Mouse (Mus musculus) neural tube, embryonic 15.5 days (tissue): ENCODE data around the gene Magix. TPM values are rescaled to one million over a fixed set of nuclear protein-coding genes. Genes with fewer than 3 reads are reported as not detected.
A peak's percentile ranks its signal among the peaks of the same experiment; 100 is the strongest.
"Not testable (repeated sequence)": the region's sequence is repeated elsewhere in the genome, so short reads cannot be mapped to it uniquely, and the experiment has no call there.

Source experiments
- ATAC-seq: fragments of 200-750 bp; cut with Nextera tagmentation; 2 replicates; pipeline ENCODE4 v1.8.0; 2017; ENCODE audit warnings: mild to moderate bottlenecking, moderate TSS enrichment, moderate library complexity; ENCODE audit not compliant: low FRiP score
- H3K27ac ChIP-seq: fragments of 300-500 bp; sonication (generic); replicated peaks from 2 replicates; pipeline ENCODE4 v1.5.1; 2015; ENCODE audit warnings: mild to moderate bottlenecking, inconsistent platforms
- H3K27me3 ChIP-seq: fragments of 300-500 bp; sonication (generic); replicated peaks from 2 replicates; pipeline ENCODE4 v1.6.1; 2015; ENCODE audit warnings: inconsistent platforms
- H3K36me3 ChIP-seq: fragments of 300-500 bp; sonication (generic); 2 replicates; pipeline ENCODE4 v1.6.1; 2015; ENCODE audit warnings: inconsistent platforms
- H3K4me1 ChIP-seq: fragments of 300-500 bp; sonication (generic); 2 replicates; pipeline ENCODE4 v1.6.1; 2015; ENCODE audit warnings: inconsistent platforms
- H3K4me2 ChIP-seq: fragments of 300-500 bp; sonication (generic); 2 replicates; pipeline ENCODE4 v1.6.1; 2015; ENCODE audit warnings: inconsistent platforms, mild to moderate bottlenecking, moderate library complexity
- H3K4me3 ChIP-seq: fragments of 300-500 bp; sonication (generic); replicated peaks from 2 replicates; pipeline ENCODE4 v1.5.1; 2015; ENCODE audit warnings: mild to moderate bottlenecking, inconsistent platforms
- H3K9ac ChIP-seq: fragments of 300-500 bp; sonication (generic); replicated peaks from 2 replicates; pipeline ENCODE4 v1.6.1; 2015; ENCODE audit warnings: mild to moderate bottlenecking, inconsistent platforms
- H3K9me3 ChIP-seq: fragments of 300-500 bp; sonication (generic); replicated peaks from 2 replicates; pipeline ENCODE4 v1.6.1; 2016; ENCODE audit warnings: inconsistent platforms
- WGBS: fragments of 180-500 bp; shearing (Covaris S2); methylation state at CpG from one replicate; pipeline ENCODE4 v1.1.7; 2015; ENCODE audit warnings: mixed read lengths; 5-methylcytosine and 5-hydroxymethylcytosine counted together
- polyA plus RNA-seq: library from polyadenylated mRNA; unstranded; fragments of >200 nt; fragmentation: Nextera tagmentation; extraction: Ambion mirVana; gene quantifications from 2 replicates; pipeline ENCODE4 v1.2.1, GENCODE M21; 2015

Gene Magix
- 0.13 TPM in 1 of 2 replicates, not detected in the other for polyA plus RNA-seq

GRCm38 (mm10) chrX:7680864-7681263 lies at the start of gene Magix:
TSS of gene Magix (minus strand) at chrX:7681251.
- Histone ChIP-seq H3K27ac (no peak within 1 kb of the TSS), H3K9ac (no peak within 1 kb of the TSS), H3K4me3 (peak within 1 kb of the TSS; percentile 30; the same call in 1 of the 2 replicates), H3K36me3 (no peaks in the 10 kb centered on the region), H3K27me3 (no peaks in the 10 kb centered on the region), H3K4me1 (0 out of 2 replicates have a peak, but pooled peaks cover 4% of the 10 kb centered on the region), H3K9me3 (no peaks in the 10 kb centered on the region), H3K4me2 (peak within 1 kb of the TSS; percentile 55)
- ATAC-seq: no peak
- 70% methylated on average over 14 of the region's 14 CpGs for WGBS

- H3K36me3 ChIP-seq: peaks cover 4% of the 10 kb centered on the region; the same call in 1 of the 2 replicates
- peak; percentile 26; the same call in 1 of the 2 replicates for ATAC-seq
- H3K9me3 ChIP-seq: no peaks in the 10 kb centered on the region
- H3K4me3 ChIP-seq: peak overlapping the region; percentile 49
- peak overlapping the region; percentile 60 for H3K4me2 ChIP-seq
- H3K27me3 ChIP-seq: no peaks in the 10 kb centered on the region
- H3K27ac ChIP-seq: peak overlapping the region; percentile 79
- H3K9ac ChIP-seq: peak overlapping the region; percentile 57
- peaks cover 12% of the 10 kb centered on the region for H3K4me1 ChIP-seq
- 42% methylated on average over 4 of the region's 4 CpGs for WGBS
Measured at GRCm38 (mm10) chrX:7728922-7729265, 47.8 kb upstream of the Magix start.

DNA sequence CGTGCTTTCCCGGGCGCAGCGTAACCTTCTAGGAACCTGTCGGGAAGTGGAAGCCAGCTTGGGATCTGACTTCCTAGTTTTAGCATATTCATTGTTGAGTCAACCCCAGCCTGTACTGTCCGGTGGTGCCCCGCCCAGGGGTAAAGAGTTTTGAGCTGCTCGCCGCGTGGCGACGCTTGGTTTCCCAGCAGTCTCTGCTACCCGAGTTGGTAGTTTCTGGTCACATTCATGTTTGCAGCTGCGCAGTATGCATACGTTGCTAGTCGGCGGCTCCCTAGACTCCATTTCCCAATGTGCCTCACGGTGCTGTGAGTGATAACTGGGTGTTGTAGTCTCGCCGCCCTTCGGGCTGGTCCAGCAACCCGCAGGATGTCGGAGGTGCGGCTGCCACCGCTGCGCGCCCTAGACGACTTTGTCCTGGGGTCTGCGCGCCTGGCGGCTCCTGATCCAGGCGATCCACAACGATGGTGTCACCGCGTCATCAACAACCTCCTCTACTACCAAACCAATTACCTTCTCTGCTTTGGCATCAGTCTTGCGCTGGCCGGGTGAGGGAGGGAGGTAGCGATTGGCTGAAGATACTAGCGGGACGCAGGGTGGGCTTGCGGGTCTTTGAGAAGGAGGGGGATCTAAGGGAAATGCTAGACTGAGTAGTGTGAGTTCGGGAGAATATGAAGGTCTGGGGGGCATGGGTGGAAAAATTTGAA lies 47.3 kb upstream of the Magix start, which contains the start of gene Praf2:
Praf2 (plus strand) TSS at position 225 of the 707 bp plus-strand sequence.
- peak; percentile 95 for ATAC-seq
- Histone ChIP-seq H3K4me3 (peak within 1 kb of the TSS; percentile 49), H3K4me2 (peak within 1 kb of the TSS; percentile 60), H3K27ac (peak within 1 kb of the TSS; percentile 79), H3K36me3 (peaks cover 4% of the 10 kb centered on the region; the same call in 1 of the 2 replicates), H3K9ac (peak within 1 kb of the TSS; percentile 57), H3K4me1 (peaks cover 12% of the 10 kb centered on the region), H3K27me3 (no peaks in the 10 kb centered on the region), H3K9me3 (no peaks in the 10 kb centered on the region)
- 20% methylated on average over 41 of the region's 42 CpGs for WGBS

DNA sequence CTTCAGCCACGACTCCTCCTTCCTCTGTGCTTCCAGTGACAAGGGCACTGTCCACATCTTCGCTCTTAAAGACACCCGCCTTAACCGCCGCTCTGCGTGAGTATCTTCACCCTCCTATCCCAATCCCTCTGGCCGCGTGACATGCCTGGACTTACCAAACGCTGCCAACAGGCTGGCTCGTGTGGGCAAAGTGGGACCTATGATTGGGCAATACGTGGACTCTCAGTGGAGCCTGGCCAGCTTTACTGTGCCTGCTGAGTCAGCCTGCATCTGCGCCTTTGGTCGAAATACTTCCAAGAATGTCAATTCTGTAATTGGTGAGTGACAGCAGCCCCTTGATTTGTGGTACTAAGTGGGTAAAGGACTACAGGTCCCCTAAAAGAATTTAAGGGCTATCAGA lies 46.1 kb upstream of the Magix start:
- no peak for ATAC-seq
- H3K9me3 ChIP-seq: no peaks in the 10 kb centered on the region
- no peak overlapping the region for H3K27ac ChIP-seq
- H3K36me3 ChIP-seq: peaks cover 4% of the 10 kb centered on the region; the same call in 1 of the 2 replicates
- WGBS: 91% methylated on average over 13 of the region's 13 CpGs
- no peak overlapping the region for H3K4me2 ChIP-seq
- no peak overlapping the region for H3K4me3 ChIP-seq
- H3K4me1 ChIP-seq: peaks cover 18% of the 10 kb centered on the region
- no peaks in the 10 kb centered on the region for H3K27me3 ChIP-seq
- H3K9ac ChIP-seq: no peak overlapping the region

GRCm38 (mm10) chrX:7725841-7726240 lies 44.8 kb upstream of the Magix start:
- Histone ChIP-seq H3K27ac (no peak overlapping the region), H3K9me3 (no peaks in the 10 kb centered on the region), H3K4me3 (no peak overlapping the region), H3K4me1 (peaks cover 18% of the 10 kb centered on the region), H3K27me3 (no peaks in the 10 kb centered on the region), H3K36me3 (peaks cover 4% of the 10 kb centered on the region; the same call in 1 of the 2 replicates), H3K9ac (no peak overlapping the region), H3K4me2 (no peak overlapping the region)
- 90% methylated on average over 12 of the region's 12 CpGs for WGBS
- ATAC-seq: no peak

DNA sequence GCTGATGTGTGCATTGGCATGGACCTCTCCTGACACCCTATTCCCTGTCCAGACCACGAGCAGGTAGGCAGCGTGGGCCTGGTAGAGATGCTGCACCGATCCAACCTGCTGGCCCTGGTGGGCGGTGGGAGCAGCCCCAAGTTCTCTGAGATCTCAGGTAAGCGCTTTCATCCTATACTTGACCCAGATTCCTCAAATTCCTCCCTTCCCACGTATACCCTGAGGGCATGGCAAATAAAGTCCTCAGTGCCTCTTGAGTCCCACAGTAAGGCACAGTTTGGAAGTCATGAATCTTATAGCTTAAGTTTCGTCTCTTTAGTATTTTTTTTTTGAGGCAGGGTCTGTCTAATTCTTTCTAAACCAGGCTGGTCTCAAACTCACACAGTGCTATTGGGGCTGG lies 43.1 kb upstream of the Magix start:
- no peaks in the 10 kb centered on the region for H3K27me3 ChIP-seq
- H3K27ac ChIP-seq: no peak overlapping the region
- ATAC-seq: no peak
- peaks cover 12% of the 10 kb centered on the region for H3K4me1 ChIP-seq
- no peak overlapping the region for H3K4me2 ChIP-seq
- WGBS: 90% methylated on average over 7 of the region's 7 CpGs
- no peaks in the 10 kb centered on the region for H3K9me3 ChIP-seq
- no peak overlapping the region for H3K9ac ChIP-seq
- H3K36me3 ChIP-seq: peaks cover 4% of the 10 kb centered on the region; the same call in 1 of the 2 replicates
- no peak overlapping the region for H3K4me3 ChIP-seq

GRCm38 (mm10) chrX:7722691-7723090 lies 41.6 kb upstream of the Magix start:
- Histone ChIP-seq H3K4me1 (peaks cover 7% of the 10 kb centered on the region), H3K9ac (peak overlapping the region; percentile 54), H3K36me3 (peaks cover 4% of the 10 kb centered on the region; the same call in 1 of the 2 replicates), H3K27ac (no peak overlapping the region), H3K4me3 (peak overlapping the region; percentile 55), H3K27me3 (no peaks in the 10 kb centered on the region), H3K9me3 (no peaks in the 10 kb centered on the region), H3K4me2 (peak overlapping the region; percentile 66)
- ATAC-seq: no peak
- 24% methylated on average over 4 of the region's 4 CpGs for WGBS

GRCm38 (mm10) chrX:7722282-7722611 lies 41.2 kb upstream of the Magix start:
- H3K9ac ChIP-seq: peak overlapping the region; percentile 54
- H3K4me3 ChIP-seq: peak overlapping the region; percentile 55
- no peaks in the 10 kb centered on the region for H3K9me3 ChIP-seq
- H3K4me2 ChIP-seq: peak overlapping the region; percentile 66
- peaks cover 4% of the 10 kb centered on the region; the same call in 1 of the 2 replicates for H3K36me3 ChIP-seq
- ATAC-seq: peak; percentile 36
- WGBS: 30% methylated on average over 11 of the region's 11 CpGs
- peaks cover 6% of the 10 kb centered on the region for H3K4me1 ChIP-seq
- peak overlapping the region; percentile 93 for H3K27ac ChIP-seq
- no peaks in the 10 kb centered on the region for H3K27me3 ChIP-seq

DNA sequence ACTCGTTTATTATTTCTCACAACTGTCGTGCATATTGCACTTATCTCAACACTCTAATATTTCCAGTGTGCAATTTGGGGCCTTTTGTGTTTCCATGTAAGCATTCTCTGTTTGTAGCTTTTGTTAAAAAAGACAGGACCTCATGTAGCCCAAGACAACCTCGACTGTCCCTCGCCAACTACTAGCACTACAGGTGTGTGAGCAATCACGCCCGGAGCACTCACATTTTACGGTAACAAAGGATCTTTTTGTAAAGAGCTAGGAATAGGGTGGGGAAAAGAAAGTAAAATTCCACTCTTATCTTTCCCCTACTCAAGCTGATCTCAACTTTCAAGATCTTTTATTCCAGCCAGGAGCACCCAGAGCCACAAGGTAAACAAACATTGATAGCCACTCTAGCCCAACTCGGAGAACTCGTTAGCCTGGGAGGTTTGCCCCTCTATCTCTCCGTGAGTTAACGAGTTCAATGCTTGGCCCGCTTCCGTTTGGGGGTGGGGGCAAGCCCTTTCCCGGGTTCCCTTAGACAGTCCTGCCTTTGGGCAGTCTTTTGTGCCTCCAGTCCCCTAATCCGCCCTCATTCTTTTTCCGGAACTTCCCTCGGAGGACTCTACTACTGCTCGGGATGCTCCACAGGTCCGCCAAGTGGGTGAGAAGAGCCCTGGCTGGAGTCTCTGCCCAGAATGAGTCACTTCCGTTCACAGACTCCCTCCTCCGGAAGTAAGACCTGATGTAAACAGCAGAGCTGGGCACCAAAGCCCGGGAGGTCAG lies 40.6 kb upstream of the Magix start, which contains the start of gene Gm45208:
Gm45208 (plus strand) TSS at position 732 of the 768 bp plus-strand sequence.
- Histone ChIP-seq H3K27ac (peak within 1 kb of the TSS; percentile 93), H3K4me3 (peak within 1 kb of the TSS; percentile 55), H3K36me3 (0 out of 2 replicates have a peak, but pooled peaks cover 4% of the 10 kb centered on the region), H3K9me3 (no peaks in the 10 kb centered on the region), H3K27me3 (no peaks in the 10 kb centered on the region), H3K9ac (peak within 1 kb of the TSS; percentile 54), H3K4me2 (peak within 1 kb of the TSS; percentile 66), H3K4me1 (peaks cover 6% of the 10 kb centered on the region)
- 31% methylated on average over 22 of the region's 22 CpGs for WGBS
- ATAC-seq: peak; percentile 91

GRCm38 (mm10) chrX:7716058-7716457 lies 35.0 kb upstream of the Magix start:
- not testable (repeated sequence) for H3K9ac ChIP-seq, H3K4me3 ChIP-seq, H3K27ac ChIP-seq, H3K27me3 ChIP-seq, H3K4me1 ChIP-seq, ATAC-seq, H3K36me3 ChIP-seq, H3K4me2 ChIP-seq, H3K9me3 ChIP-seq
- WGBS: 50% methylated on average over 1 of the region's 1 CpGs

- not testable (repeated sequence) for H3K9ac ChIP-seq
Measured at GRCm38 (mm10) chrX:7714135-7714899, 33.3 kb upstream of the Magix start, which contains the start of gene Wdr45. TSS of gene Wdr45 (plus strand) at chrX:7714333.

More at GRCm38 (mm10) chrX:7714135-7714899, 33.3 kb upstream of the Magix start, which contains the start of gene Wdr45:
- Histone ChIP-seq H3K4me2 (peak within 1 kb of the TSS; percentile 54), H3K27ac (0 out of 2 replicates have a peak within 1 kb of the TSS, but pooled peaks have one; percentile 54), H3K4me3 (peak within 1 kb of the TSS; percentile 34)
- WGBS: 16% methylated on average over 42 of the region's 60 CpGs
- not testable (repeated sequence) for H3K36me3 ChIP-seq, H3K9me3 ChIP-seq, H3K4me1 ChIP-seq, H3K27me3 ChIP-seq
- ATAC-seq: peak; percentile 98
